Mouse (Mus musculus) CH12.LX (cell line): ENCODE results near the gene Akap2.

ENCODE experiments used
- CTCF ChIP-seq, 2 experiments: IDR thresholded peaks in 1 of 2; conservative IDR thresholded peaks in 1 of 2; 2 replicates each; pipeline ENCODE4 v1.5.1; 2011 to 2012; ENCODE audit warnings: low read depth in 2 of 2, low read length in 2 of 2, improper control_type of control experiment in 1 of 2, inconsistent platforms in 1 of 2, mild to moderate bottlenecking in 1 of 2, moderate library complexity in 1 of 2
- EP300 ChIP-seq: IDR thresholded peaks from 2 replicates; pipeline ENCODE4 v1.6.1; 2011; ENCODE audit warnings: low read length, improper control_type of control experiment
- GABPA ChIP-seq: IDR thresholded peaks from 2 replicates; pipeline ENCODE4 v1.6.1; 2012; ENCODE audit warnings: low read depth, low read length, improper control_type of control experiment, inconsistent platforms; ENCODE audit not compliant: insufficient replicate concordance
- KAT2A ChIP-seq: IDR thresholded peaks from 2 replicates; pipeline ENCODE4 v1.6.1; 2012; ENCODE audit warnings: low read length, improper control_type of control experiment, inconsistent platforms; ENCODE audit not compliant: insufficient replicate concordance
- MAX ChIP-seq: IDR thresholded peaks from 2 replicates; pipeline ENCODE4 v1.6.1; 2011; ENCODE audit warnings: low read length, improper control_type of control experiment
- MXI1 ChIP-seq: IDR thresholded peaks from 2 replicates; pipeline ENCODE4 v1.6.1; 2011; ENCODE audit warnings: mild to moderate bottlenecking, low read depth, low read length, improper control_type of control experiment
- NELFE ChIP-seq: IDR thresholded peaks from 2 replicates; pipeline ENCODE4 v1.6.1; 2011; ENCODE audit warnings: low read depth, low read length, improper control_type of control experiment
- NRF1 ChIP-seq: IDR thresholded peaks from 2 replicates; pipeline ENCODE4 v1.6.1; 2014; ENCODE audit warnings: low read depth, mild to moderate bottlenecking, inconsistent platforms, low read length, improper control_type of control experiment, moderate library complexity
- POLR2A ChIP-seq: IDR thresholded peaks from 2 replicates; pipeline ENCODE4 v1.6.1; 2011; ENCODE audit warnings: low read depth, mild to moderate bottlenecking, improper control_type of control experiment, low read length
- SIN3A ChIP-seq: IDR thresholded peaks from 2 replicates; pipeline ENCODE4 v1.6.1; 2012; ENCODE audit warnings: low read length, improper control_type of control experiment, inconsistent platforms
- TBP ChIP-seq: conservative IDR thresholded peaks from 2 replicates; pipeline ENCODE4 v1.6.1; 2011; ENCODE audit warnings: low read depth, low read length, improper control_type of control experiment
- TCF12 ChIP-seq: IDR thresholded peaks from 2 replicates; pipeline ENCODE4 v1.6.1; 2014; ENCODE audit warnings: low read depth, mild to moderate bottlenecking, inconsistent platforms, low read length, improper control_type of control experiment
- ZMIZ1 ChIP-seq: IDR thresholded peaks from 2 replicates; pipeline ENCODE4 v1.6.1; 2012; ENCODE audit warnings: low read depth, mild to moderate bottlenecking, inconsistent platforms, low read length, improper control_type of control experiment
- ZNF384 ChIP-seq: IDR thresholded peaks from 2 replicates; pipeline ENCODE4 v1.6.1; 2012; ENCODE audit warnings: low read depth, low read length, improper control_type of control experiment, inconsistent platforms

- TF ChIP-seq EP300 (no peak), TCF12 (no peak), MAX (no peak), ZNF384 (no peak), POLR2A (no peak), GABPA (no peak), CTCF (conservative IDR thresholded peaks at IDR 0.05 in 1 of 2, IDR thresholded peaks at IDR 0.05 in 1 of 2; ENCODE audit: low read depth in 2 of 2, low read length in 2 of 2) (no peak), ZMIZ1 (no peak), TBP (no peak), NELFE (no peak), NRF1 (no peak), SIN3A (no peak), MXI1 (no peak), KAT2A (no peak)
These were observed 58.1 kb downstream of the Akap2 start for GRCm38 (mm10) chr4:57775582-57775981.
